Mouse (Mus musculus) heart, adult 2 months (tissue): Measurements from ENCODE around the gene Vrk1.

Experiments
- CTCF ChIP-seq: fragments of 200-600 bp; IDR thresholded peaks from 2 replicates; pipeline ENCODE4 v1.8.1; 2022; ENCODE audit warnings: antibody characterized with exemption, mild to moderate bottlenecking, moderate library complexity
- EP300 ChIP-seq: fragments of 200-500 bp; IDR thresholded peaks from 2 replicates; pipeline ENCODE4 v1.6.1; 2011; ENCODE audit warnings: low read depth, low read length, control low read depth; ENCODE audit not compliant: insufficient read depth
- POLR2A ChIP-seq: fragments of 200-500 bp; IDR thresholded peaks from 2 replicates; pipeline ENCODE4 v1.6.1; 2011; ENCODE audit warnings: mild to moderate bottlenecking, low read depth, low read length, control low read depth; ENCODE audit not compliant: insufficient read depth

DNA sequence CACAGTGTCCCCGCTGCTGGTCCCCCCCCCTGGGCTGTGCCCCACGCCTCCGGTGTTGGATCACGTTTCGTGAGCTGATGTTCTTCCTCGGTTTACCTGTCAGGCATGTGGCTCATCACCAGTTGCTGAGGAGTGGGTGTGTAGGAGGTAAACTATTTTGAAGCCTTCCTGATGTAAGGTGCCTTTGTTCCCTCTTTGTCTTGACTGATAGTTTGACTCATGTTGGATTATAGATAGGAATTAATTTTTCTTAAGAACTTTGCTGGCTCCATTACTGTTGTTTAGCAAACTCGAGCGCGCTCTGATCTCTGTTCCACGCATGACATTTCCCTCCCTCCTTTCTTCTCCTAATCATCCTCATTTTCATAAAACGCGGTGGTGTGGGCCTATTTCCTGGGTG, 74.1 kb downstream of the Vrk1 start:
- no peak for TF ChIP-seq POLR2A
- TF ChIP-seq CTCF, result no peak
- TF ChIP-seq EP300, result no peak
